Mouse (Mus musculus) left cerebral cortex, postnatal 36 days (tissue): ENCODE results near the gene Sumo2. TPM values are rescaled to one million over a fixed set of nuclear protein-coding genes. Genes with fewer than 3 reads are reported as not detected.
"Not testable (repeated sequence)": the region's sequence is repeated elsewhere in the genome, so short reads cannot be mapped to it uniquely, and the experiment has no call there.

Experiments used
- DNase-seq, 2 experiments: peaks; one replicate each; pipeline ENCODE4 v3.0.0; 2021 to 2022; ENCODE audit warnings: low spot score in 2 of 2, mixed read lengths in 1 of 2
- intact Hi-C: fragments of 180-260 bp; cut with DNase I; formaldehyde crosslinking; loops from one replicate; pipeline ENCODE4 v1.15.1; 2025
- total RNA-seq, 2 experiments: library from RNA; stranded (reverse); gene quantifications; 2 replicates each; pipeline ENCODE4 v1.2.3; 2021

Gene Sumo2
- total RNA-seq: 100 to 1,000 TPM; 291 to 294 TPM

DNA sequence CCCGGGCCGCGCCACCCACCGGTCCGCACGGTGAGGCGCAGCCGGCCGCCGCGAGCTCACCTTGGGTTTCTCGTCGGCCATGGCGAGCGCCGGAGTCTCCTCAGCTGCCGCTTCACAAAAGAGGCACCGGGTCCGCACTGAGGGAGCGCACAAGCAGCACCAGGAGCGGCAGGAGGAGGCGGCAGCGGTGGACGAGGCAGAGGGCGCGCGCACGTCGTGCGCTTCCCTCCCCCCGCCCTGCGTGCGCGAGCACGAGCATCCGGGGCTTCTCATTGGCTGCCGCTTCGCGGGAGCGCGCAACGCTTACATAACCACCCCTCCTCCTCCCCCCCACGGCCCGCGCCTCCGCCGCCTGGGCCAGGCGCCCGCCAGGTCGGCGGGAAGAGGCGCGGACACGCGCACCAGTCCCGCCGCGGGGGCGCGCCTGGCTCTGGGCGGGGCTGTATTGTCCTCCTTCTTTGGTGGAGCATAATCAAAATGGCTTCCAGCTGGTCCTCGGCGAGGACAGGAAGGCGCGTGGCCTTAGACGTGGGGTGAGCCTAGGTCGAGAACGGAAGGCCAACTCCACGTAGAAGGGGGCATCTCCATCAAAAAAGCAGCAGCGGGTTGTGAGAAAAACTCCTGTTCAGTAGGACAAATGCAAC is at the start of gene Sumo2:
Gene Sumo2 (minus strand): TSS at position 239 of the 644 bp plus-strand sequence.
- intact Hi-C loops: loop anchor here (2.0 to 5.0 kb wide), 2 partner anchors 47 to 66 kb away; partner anchors contain the start of genes Gga3 and Mrps7
- peak; percentile 97 for DNase-seq

DNA sequence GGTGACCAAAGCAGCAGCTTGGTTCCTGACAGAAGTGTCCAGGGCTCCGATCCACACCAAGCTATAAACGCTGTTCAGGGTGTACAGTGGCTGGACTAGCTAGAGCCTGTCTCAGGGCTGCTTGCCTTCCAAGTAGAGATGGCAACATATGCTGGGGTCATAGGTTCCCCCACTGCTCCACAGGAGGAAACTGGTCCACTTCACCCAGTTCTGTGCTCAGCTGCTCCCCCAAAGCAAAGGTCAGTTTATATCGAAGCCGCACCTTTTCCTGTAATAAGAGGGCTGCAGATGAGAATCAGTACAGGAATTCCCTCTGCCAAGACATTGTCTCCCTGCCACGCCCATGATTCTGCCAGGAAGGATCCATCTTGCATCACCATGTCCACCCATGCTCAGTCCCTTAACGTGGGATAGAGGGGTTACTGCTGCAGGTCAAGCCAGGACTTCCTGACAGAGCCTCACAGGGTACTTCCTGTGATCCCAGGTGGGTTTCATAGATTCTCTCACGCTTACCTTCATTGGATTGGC is 49.6 kb upstream of the Sumo2 start:
- no peak for DNase-seq
- intact Hi-C loops: no loop called here

DNA sequence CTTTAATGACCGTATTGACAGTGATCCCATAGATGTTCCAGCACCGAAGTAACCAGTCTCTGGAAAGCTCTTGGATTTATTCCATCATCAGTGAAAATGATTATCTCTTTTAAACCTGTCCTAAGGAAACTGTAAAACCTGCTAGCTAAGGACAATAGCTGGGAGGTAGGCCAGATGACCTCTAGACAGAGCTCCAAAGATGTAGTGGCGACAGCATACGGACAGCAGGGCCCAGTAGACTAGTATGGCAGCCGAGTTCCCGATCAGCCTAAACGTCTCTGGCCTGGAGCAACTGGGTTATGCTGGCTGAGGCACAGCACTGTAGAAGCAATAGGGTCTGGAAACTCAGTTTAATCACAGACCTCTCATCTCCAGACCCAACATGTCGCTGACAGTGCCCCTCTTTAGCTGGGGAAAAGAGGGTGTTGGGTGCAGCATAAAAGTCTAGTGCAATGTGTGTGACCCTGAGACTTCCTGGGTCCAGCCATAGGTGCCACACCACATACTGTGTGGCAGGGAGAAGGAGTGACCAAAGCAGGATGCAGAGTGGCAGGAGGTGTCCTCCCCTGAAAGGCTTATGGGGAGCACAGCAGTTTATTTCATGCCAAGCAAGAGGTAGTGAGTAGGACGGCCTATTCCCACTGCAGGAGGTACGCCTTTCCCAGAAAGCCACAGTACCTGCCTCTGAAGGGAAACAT is 48.4 kb upstream of the Sumo2 start:
- intact Hi-C loops: no loop called here
- DNase-seq: no peak

DNA sequence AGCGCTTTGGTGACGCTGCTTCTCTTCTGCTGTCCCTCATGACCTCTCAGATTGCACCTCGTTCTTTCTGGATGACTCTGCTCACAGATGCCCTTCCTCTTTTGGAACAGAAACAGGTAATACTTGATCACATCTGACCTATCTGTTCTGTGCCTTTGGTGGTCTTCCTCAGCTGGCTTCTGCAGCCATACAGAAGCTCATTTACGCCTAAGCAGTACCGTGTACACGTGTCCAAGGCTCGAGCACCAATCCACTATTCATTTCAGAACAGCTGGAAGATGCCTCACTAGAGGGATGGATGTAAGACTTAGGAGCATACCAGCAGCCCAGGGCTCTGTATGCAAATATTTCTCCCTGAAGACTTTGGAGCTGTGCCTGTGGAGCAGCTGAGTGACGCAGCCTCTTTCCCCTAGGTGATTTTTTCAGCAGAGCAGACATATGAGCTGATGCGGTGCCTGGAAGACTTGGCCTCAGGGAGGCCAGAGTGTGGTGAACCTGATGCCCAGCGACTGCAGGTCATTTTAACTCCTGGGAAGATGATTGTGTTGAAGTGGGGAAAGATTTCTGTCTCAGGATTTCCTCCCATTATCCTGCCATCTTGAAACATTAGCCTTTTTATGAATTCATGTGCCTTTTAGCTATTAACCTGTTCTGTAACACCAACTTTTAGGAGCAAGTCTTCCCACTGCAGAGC is 47.0 kb upstream of the Sumo2 start:
- no peak for DNase-seq
- intact Hi-C loops: no loop called here

DNA sequence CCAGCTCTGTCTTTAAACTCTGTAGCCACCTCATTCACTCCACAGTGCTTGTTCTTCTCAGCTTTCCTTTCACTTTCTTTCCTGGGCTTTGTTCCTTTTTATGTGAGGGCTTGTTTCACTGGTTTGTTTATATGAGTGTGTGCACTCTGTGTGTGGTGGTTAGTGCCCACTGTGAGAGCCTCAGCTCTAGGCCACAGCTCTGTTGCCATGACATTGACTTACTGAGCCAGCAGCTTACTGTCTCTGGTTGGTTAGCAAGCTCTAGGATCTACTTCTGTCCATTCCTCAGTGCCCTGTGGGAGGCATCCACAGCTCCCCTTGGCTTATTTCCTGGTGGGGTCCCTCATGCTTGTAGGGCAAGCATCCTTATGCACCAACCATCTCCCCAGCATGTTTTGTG is 43.0 kb upstream of the Sumo2 start:
- no peak for DNase-seq
- intact Hi-C loops: no loop called here

DNA sequence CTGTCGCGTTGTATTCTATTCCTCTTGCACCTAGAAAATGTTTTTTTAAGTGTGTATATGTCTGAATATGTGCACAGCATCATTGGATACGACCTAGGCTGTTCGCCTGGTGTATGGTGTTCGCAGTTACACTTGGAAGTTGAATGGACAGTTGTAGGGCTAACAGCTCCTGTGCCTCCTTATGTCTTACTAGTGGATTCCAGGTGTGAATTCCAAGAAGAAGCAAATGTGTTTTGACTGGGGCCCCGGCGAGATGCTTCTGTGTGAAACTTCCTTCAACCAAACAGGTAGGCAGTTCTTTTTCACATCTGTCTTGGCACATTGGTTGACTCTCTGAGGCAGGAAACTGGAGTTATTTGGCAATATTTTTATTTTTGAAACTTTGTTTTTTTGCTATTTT is 28.9 kb upstream of the Sumo2 start:
- intact Hi-C loops: no loop called here

DNA sequence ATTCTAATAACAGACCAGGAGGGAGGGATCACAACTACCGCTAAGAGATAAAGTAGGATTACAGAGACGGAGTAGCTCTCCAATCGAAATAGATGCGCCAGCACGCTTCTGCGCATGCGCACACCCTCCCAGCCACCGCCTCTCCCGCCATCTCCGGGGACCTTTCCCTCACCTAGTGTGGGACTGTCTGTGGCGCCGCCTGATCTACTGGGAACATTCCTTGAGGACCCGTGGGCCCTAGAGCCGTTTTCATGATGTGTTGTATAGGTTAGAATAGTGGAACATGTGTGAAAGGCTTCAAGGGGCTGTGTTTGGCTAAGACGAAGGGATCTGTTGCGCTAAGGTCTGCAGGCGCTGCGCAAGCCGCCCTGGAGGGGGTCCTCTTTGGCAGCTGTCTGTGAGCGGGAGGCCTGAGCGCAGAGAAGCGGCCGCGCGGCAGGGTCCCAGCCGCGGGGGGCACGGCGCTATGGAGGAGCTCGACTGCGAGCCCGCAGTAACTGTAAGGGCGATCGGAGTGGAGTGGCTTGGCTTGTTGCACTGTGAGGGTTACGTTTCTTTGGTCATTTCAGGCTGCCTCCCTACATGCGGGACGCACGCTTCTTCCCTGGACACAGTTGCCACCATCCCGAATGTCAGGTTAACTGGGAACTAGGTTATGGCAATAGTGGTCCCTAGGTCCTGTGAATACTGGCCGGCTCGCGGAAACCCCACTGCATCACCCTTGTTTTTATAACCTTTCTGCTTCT is 28.2 kb upstream of the Sumo2 start, which contains the start of gene Nup85:
Gene Nup85 (plus strand): TSS at position 371 of the 746 bp plus-strand sequence.
- peak; percentile 93 to 96 for DNase-seq
- intact Hi-C loops: no loop called here

More for the DNA sequence above, 28.9 kb upstream of the Sumo2 start:
- DNase-seq: no peak

DNA sequence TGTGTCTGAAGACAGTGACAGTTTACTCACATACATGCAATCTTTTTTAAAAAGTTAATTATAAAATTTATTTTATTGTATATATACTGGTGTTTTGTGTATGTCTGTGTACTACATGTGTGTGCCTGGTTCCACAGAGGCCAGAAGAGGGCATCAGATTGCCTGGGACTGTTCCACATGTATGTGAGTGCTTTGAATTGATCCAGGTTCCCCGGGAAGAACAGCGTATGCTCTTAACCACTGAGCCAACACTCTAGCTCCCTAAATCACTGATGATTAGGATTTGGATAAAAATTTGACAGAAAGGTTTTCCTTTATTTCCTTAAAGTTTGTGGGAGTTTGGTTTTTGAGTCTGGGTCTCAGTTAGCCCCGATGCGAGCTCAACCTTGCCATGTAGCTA is 27.3 kb upstream of the Sumo2 start:
- no peak for DNase-seq
- intact Hi-C loops: no loop called here

DNA sequence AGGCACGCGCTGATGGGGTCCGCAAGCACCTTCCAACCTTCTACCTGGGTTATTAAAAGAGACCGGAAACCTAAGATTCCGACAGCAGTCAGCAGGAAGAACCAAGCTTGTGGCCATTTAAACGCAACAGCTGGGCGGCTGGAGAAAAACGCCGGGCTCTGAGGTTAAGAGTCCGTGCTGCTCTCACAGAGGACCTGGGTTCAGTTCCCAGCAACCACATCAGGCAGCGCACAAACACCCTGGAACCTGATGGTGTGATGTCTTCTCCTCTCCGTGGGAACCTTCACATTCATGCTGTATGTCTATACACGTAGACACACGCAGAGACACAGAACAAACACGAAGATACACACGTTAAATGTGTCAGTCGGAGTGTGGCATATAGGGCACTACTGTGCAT is 19.6 kb upstream of the Sumo2 start:
- intact Hi-C loops: no loop called here

DNA sequence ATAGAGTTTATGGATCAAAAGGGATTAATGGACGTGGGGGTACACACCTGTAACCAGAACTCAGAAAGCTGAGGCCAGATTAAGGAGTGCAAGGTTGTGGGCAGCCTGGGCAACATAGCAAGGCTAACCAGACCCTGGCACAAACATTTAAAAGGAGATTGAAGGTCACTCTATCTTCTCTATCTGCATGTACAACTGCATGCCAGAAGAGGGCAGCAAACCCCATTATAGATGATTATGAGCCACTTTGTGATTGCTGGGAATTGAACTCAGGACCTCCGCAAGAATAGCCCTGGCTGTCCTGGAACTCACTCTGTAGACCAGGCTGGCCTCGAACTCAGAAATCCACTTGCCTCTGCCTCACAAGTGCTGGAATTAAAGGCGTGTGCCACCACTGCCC is 16.7 kb upstream of the Sumo2 start:
- DNase-seq: no peak
- intact Hi-C loops: no loop called here

More for the DNA sequence above, 19.6 kb upstream of the Sumo2 start:
- DNase-seq: no peak

DNA sequence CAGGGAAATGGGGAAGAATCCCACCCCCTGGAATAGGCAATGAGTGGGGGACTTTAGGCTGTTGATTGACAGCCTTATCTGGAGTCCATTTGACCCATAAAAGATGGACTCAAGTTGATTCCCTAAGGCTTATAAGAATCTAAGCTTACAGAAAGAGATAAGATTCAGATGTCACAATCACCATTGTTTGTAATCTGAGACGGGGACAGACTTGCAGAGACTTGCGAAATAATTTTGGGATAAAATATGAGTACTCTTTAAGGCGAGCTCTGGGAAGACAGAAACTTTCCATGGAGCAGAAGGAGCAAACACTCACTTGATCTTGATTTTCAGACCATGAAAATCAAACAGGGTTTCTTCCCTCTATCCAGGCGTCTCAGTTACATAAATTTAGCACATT is 7.5 kb upstream of the Sumo2 start:
- intact Hi-C loops: no loop called here
- DNase-seq: no peak

DNA sequence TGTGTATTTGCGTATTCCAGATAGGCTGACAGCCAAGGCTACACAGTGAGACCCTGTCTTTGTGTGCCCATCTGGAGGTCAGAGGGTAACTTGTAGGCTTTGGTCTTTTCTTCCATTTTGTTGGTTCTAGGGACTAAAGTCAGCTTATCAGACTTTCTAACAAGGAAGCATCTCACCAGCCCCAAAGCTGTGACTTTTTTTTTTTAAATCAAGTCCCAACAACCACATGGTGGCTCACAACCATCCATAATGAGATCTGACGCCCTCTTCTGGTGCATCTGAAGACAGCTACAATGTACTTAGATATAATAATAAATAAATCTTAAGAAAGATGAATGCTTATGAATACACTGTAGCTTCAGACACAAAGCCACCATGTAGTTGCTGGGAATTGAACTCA is 2.0 kb upstream of the Sumo2 start:
- DNase-seq: no peak
- intact Hi-C loops: loop anchor here (5.0 kb wide), 1 partner anchor 64 kb away; the partner anchor contains the start of genes Gga3 and Mrps7

DNA sequence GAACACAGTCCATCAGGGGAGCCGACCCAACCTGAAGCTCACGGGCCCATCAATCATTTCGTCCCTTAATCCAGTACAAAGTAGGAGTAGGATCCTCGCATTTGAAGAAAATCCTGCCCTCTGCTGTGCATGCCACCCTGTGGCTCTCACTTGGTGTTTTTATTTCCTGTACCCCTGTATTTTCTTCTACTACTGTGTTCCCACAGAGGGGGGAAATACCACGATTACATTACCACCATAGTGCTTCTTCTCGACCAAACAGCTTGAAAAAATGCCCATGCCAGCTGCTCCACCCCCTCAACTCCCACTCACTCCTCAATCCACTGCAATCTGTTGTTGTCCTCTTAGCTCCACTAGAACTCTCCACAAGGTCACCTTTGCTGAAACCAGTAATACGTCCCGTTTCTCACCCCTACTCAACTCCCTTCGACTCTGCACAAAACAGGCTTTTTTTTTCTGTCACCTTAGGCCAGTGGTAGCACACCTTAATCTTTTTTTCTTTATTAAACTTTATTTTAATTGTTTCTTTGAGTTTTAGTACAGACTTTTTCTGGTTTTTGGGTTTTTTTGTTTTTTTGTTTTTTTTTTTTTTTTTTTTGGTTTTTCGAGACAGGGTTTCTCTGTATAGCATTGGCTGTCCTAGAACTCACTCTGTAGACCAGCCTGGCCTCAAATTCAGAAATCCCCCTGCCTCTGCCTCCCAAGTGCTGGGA is 936 bp upstream of the Sumo2 start:
- peak; percentile 48 to 54 for DNase-seq
- intact Hi-C loops: loop anchor here (2.0 to 5.0 kb wide), 2 partner anchors 48 to 65 kb away; partner anchors contain the start of genes Gga3 and Mrps7

DNA sequence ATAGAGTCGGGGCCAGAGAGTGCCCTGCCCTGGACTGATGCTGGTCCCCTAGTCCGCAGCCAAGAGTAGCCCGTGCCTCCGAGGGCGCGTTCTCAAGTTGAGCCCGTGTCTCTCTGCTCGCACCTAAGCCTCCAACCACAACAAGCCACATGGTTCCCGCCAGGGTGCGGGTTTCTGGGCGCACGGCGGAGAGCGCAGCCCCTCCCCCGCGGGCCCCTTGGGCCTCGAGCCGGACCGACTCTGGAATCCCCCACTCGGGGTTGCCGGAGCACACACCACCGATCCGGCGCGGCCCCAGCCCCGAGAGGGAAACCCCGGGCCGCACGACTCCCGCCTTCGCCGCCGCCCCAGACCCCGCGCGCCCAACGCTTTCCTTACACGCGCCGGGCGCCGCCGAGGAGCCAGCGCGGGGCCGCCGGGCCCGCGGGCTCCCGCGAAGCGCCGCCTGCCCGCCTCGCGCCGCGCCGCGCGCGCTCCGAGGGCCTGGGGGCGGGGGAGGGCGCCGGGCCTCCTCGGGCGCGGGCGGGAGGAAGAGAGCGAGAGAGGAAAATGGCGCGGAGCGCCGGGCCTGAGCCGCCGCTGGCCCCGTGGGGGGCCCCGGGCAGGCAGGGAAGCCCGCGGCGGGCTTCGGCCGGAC is 557 bp downstream of the Sumo2 start:
- peak; percentile 50 to 68 for DNase-seq
- intact Hi-C loops: loop anchor here (2.0 to 5.0 kb wide), 2 partner anchors 47 to 67 kb away; partner anchors contain the start of genes Gga3 and Mrps7

DNA sequence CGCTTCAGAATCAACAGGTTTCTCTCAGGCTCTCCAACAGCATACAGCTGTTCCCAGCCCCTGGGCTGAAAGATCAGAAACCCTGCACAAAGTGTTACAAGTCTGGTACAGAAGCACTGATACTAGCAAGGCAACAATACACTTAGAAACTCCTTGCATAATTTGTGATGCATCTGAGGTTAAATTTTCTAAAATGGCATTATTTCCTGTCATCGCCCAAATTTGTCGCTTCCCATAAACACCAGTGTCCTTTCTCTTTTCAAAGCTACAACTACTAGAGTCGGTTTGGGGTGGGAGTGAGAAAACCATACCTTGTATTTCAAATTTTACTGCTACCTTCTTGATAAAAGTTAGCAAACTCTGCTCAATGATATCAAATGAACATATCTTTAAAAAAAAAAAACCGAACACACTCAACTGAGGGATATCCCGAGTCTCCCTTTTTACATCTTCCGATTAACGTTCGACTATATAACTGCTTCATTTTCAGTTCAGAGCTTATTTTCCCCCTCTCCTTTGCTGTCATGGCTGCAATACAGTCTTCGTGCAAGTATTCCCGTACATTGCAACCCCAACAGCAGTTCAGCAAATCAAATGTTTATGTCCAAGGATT is 1.2 kb downstream of the Sumo2 start:
- intact Hi-C loops: loop anchor here (5.0 kb wide), 1 partner anchor 67 kb away; the partner anchor contains the start of genes Gga3 and Mrps7
- no peak for DNase-seq

DNA sequence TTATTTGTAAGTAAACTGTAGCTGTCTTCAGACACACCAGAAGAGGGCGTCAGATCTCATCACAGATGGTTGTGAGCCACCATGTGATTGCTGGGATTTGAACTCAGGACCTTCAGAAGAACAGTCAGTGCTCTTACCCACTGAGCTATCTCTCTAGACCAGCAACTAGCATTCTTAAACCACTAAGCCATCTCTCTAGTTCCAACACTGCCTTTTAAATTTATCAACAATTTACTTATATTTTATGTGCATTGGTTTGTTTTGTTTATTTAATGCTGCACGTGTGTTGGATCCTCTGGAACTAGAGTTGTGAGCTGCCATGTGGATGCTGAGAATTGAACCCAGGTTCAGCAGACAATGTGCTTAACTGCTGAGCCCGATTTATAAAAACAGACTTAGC is 9.6 kb downstream of the Sumo2 start:
- intact Hi-C loops, DNase-seq: not testable (repeated sequence)

DNA sequence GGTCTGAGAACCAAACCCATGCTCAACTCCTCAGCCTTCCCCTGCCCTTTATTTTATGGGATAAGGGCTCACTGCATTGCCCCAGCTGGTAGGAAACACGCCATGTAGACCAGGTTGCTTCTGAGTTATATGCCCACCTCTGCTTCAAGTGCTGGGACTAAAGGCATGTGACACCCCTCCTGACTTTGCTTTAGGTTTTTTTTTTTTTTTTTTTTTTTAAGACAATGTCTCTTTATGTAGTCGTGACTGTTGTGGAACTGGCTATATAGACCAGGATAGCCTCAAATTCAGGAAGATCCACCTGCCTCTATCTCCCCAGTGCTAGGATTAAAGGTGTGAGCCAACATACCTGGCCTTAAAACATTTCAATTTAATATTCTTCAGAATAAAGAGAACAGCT is 13.4 kb downstream of the Sumo2 start:
- no peak for DNase-seq
- intact Hi-C loops: no loop called here

DNA sequence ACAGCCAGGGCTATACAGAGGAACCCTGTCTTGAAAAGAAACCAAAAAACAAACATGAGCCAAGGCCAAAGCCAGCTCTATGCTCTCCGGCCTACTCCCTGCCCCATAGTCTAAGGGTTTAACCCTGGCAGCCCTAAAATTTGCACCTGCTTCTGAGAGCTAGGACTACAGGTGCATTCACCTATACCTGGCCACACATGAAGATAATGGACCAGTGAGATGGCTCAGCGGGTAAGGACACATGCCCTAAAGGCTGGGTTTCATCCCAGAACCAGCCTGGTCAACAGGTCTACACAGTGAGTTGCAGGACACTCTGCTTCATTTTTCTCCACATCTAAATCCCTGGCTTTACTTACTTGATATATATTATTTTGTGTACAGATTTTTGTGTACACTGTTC is 13.8 kb downstream of the Sumo2 start:
- intact Hi-C loops: no loop called here
- no peak for DNase-seq
